Mouse (Mus musculus): Measurements from ENCODE around the gene Rps13.
"Not testable (repeated sequence)": the region's sequence is repeated elsewhere in the genome, so short reads cannot be mapped to it uniquely, and the experiment has no call there.

Gene Rps13

DNA sequence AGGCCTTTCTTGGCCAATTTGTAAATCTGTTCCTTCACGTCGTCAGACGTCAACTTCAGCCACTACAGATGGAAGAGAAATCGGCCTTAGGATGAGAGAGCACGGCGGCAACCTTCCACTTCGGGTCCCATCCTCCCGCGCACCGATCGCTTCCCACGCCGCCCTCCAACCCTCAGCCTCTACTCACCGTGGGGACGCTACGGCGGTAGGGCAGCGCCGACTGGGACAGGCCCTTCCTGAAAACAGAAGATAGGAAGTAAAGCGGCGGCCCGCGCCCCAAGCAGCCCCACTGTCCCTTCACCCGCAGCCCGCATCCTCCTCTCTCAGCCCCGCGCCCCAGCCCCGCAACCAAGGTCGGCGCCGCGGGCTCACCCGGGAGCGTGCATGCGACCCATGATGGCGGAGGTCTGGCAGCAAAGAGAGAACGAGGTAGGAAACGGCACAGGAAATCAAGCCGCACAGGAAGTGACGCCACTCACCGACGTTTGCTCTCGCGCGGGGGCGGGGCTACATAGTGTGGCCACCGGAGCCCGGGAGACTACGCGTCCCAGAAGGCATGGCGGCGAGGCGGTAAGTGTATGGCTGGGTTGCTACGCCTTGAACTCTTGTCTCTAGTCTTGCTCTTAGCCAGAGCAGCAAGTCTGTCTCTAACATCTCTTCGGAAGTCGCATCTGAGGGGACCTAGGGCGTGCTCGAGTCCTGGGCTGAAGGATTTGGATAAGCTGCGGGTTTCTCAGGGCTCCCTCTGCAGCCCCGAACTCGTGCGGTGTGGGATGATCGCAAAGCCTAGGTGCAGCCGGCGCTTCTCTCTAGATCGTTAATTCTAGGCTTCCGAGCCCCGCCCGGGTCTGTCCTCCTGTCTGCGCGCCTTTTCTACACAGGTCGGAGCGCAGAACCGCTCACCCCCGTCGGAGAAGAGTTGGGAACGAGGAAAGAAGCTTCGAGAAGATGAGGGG lies at the start of gene Rps13:
Gene Rps13, minus strand, starts transcription at position 483 of the 956 bp plus-strand sequence.
- peak; percentile 90 for DNase-seq (ENCODE audit: low read depth, low spot score)

DNA sequence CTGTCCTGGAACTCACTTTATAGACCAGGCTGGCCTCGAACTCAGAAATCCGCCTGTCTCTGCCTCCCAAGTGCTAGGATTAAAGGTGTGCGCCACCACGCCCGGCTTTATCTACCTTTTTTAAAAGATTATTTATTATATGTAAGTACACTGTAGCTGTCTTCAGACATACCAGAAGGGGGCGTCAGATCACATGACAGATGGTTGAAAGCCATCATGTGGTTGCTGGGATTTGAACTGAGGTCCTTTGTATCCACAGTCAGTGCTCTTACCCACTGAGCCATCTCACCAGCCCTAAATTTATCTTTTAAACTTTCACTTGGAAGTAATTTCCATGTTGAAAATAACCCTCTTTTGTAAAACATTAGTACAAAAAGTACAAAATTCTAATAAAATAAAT lies 45.2 kb upstream of the Rps13 start:
- DNase-seq (ENCODE audit: low read depth, low spot score): not testable (repeated sequence)

DNA sequence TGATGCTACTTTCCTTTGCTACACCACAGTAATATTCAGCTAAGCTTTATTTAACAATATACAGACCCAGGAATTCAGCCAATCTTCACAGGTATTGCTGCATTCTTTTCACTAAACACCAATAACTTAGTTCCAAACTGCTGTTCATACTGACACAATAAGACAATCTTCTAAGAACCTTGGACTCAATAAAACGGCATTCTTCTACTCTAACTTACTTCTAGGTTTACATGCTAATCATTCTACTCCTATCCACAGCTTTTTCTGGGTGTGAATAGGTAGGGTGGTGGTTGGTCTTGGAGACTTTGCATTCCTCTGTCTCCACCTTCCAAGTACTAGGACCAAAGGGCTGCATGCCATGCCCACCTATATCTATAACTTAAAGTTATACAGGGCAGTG lies 40.3 kb upstream of the Rps13 start:
- DNase-seq (ENCODE audit: low read depth, low spot score): no peak

DNA sequence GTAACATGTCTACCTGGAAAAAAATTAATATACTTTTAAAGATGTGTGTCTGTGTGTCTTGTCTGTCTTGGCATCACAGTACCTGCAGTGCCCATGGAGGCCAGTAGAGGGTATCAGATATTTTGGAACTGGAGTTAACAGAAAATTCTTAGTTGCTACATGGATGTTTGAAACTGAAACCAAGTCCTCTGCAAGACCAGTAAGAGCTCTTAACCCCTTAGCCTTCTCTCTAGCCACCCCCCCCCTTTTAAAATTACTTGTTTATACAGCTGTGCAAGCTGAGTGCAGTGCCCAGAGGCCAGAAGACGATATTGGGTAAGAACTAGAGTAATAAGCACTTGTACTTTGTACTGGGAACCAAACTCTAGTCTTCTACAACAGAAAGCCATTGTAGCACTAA lies 2.2 kb upstream of the Rps13 start:
- DNase-seq (ENCODE audit: low read depth, low spot score): peak; percentile 45

DNA sequence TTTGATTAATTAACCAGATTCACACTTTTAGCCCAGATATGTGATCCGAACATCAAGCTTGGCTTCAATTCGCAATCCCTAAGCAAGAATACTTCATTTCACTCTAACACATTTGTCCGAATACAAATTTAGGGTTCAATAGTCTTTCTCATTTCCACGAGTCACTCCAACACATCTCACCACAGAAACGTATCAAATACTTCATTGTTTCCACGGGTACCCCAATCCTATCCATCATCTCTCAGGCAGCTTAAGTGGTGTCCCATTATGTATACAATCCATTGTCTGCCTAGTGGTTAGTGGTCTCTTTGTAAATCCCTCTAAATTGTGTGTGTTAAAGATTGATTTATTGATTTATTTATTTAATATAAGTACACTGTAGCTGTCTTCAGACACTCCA lies 1.1 kb upstream of the Rps13 start:
- no peak for DNase-seq (ENCODE audit: low read depth, low spot score)

DNA sequence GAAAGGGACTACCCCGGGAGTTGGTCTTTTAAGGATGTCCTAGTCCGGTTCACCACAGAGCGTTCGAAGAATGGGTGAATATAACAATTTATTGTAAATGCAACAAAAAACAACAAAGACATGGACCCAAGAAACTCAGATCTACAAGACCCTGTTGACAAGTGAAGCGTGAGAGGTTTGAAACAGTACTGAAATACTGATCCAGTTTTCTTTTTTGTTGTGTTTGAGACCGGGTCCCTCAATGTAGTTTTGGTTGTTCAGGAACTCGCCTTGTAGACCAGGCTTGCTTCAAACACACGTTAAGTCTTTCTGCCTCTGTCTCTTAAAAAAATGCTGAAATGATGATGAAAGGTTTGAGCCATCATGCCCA lies 659 bp upstream of the Rps13 start:
- DNase-seq (ENCODE audit: low read depth, low spot score): no peak

DNA sequence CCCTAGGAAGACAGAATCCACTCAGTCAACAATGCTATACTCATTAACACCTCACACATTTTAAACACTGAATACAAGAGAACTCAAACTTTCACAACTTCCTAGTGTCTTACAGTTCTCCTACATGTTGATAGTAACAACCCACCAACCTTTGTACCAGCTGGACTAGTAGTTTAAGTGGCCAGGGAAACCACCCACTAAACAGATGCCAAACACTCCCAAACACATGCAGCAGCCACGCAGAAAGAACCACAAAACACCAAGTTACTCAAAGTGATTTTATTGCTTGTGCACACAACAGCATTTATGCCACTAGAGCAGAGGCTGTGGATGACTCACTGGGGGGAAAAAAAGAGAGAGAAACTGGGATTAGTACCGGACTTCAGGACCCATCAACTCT lies 2.7 kb downstream of the Rps13 start:
- DNase-seq (ENCODE audit: low read depth, low spot score): no peak

DNA sequence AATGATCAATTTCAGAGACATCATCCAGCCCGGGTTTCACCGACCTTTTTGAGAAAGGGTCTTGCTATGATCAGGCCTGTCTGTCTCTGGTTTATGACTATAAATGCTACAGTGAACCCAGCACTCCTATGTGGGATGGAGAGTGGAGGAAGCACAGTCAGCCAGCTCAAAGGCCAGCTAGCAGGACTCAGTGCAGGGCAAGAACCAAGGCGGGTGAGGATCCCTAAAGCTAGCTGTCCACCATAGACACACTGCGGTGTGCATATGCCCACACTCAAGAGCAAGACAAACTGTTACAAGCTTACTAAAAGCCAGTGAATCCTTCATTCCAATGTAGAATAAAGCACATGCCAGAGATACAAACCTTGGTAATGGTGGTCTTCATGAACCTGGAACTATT lies 4.1 kb downstream of the Rps13 start:
- DNase-seq (ENCODE audit: low read depth, low spot score): no peak

DNA sequence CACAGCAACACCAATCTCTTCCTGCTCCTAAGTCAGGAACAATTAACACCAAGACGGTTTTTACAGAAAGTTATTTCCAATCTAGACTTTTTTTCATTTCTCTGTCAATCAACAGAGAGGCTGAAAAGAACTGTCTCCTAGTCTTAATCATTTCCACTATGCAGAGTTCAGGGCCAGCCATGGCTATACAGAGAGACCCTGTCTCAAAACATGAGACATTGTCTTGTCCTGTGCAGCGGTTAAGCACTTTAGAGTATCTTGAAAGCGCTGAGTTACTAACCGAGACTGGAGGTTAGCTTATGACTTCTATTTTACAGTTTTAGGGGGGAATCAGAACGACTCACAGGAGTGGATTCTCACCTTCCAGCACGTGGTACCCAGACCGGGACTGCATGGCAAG lies 5.2 kb downstream of the Rps13 start:
- no peak for DNase-seq (ENCODE audit: low read depth, low spot score)

DNA sequence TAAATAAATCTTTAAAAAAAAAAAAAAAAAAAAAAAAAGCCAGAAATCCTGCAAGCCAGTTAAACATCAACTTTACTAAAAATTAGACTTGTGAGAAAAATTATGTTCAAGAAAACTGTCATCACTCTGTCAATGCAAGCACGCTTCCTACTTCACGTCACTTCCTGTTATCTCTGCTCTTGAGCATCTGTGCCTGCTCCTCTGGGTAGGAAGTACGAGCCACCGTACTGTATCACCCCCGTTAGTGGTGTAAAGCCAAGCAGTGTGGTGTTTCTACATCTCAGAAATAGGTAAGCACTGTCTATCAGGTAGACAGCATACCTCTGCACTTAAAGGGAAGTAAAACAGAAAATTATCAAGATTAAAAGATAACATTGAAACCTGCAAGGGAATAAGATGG lies 6.1 kb downstream of the Rps13 start:
- no peak for DNase-seq (ENCODE audit: low read depth, low spot score)

DNA sequence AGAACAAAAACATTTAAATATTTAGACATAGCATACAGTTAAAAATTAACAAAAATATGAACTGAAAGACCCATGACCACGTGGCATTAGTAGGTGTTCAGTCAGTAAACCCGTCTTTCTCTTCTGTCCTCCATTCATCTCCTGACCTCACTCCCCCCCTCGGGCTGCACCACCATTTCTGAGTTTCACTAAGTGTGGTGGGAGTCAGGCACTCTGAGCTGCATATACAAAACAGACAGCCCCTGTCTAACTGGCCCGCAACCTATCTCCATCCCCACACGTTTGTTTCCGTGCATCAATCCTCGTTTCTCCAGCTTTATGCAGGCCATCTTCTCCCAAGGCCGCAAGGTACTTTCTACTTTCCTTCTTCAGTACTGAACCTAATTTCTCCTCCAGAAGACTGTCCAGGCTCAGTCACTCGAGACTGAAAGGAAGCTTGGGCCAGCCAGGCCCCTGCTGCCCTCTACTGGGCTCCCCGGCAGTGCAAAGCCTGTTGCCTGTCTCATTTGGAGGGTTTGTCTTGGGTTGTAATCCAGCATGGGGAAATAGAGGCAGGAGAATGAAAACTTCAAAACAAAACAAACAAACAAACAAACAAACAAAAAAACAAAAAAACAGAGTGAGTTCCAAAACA lies 10.5 kb downstream of the Rps13 start:
- no peak for DNase-seq (ENCODE audit: low read depth, low spot score)

DNA sequence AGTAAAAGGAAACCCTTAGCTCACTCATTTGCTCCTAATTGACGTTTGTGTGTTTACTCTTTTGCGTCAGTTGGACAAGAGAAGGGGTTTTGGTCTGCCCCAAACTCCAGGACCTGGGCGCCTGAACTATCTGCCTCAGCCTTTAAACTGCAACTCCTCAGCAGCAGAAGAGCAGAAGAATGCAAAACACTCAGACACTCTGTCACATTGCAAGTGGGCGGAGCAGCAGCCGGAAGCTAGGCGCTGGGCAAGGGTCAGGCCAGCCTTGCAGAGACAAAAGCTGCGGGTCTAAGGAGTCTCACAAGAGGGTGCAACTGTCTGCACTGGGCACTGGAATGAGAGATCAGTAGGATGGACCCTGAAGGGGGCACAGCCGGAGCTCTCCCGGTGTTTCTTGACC lies 24.5 kb downstream of the Rps13 start:
- no peak for DNase-seq (ENCODE audit: low read depth, low spot score)

DNA sequence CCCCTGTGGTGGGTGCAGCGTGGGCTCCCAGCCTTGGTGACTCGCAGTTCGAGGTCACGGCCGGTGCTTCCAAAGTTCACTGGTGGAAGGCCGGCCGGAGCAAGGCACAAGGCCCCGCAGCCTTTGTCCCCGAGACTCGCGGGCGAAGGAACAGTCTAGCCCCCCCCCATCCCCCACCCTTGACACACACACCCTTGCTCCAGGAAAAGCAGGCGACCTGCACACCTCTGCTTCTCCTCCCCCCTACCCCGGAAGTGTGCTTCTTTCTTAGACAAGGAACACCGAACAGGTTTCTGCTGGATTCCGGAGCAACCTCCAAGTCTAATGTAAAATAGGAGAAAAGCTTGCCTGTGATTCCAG lies 25.4 kb downstream of the Rps13 start:
- DNase-seq (ENCODE audit: low read depth, low spot score): no peak

DNA sequence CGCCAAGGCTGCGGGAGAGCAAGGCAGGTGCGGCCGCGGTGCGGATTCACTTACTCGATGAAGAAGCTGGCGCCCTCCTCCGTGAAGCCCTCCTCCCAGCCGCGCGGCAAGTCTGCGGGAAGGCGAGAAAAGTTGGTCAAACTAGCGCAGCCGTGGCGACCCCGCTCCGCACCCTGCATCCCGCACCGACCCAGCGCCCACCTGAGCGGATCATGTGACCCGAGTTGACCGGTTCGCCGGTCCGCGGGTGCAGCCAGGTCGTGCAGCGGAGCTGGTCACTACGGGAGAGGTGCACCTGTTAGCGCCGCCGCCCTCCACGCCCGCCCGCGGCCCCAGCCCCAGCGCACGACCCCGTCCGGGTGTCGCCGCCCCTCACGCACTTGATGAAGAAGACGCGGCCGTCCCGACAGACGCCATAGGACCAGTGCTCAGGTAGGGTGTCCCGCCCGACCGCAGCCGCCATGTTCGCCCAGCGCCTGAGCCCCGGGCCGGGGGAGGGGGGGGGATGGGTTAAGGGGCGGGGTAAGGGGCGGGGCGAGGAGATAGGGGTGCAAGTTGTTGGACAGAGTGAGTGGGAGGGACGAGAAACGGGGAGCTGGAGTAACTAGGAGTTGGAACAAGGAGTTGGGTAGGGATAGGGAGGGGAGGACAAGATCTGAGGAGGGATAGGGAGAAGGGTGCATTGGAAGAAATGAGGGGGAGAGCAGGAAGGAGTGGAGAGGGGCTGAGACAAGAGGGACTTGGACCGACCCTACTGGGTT lies 25.9 kb downstream of the Rps13 start, which contains the start of gene Plekha7:
Gene Plekha7, minus strand, starts transcription at position 506 of the 761 bp plus-strand sequence.
- no peak for DNase-seq (ENCODE audit: low read depth, low spot score)

DNA sequence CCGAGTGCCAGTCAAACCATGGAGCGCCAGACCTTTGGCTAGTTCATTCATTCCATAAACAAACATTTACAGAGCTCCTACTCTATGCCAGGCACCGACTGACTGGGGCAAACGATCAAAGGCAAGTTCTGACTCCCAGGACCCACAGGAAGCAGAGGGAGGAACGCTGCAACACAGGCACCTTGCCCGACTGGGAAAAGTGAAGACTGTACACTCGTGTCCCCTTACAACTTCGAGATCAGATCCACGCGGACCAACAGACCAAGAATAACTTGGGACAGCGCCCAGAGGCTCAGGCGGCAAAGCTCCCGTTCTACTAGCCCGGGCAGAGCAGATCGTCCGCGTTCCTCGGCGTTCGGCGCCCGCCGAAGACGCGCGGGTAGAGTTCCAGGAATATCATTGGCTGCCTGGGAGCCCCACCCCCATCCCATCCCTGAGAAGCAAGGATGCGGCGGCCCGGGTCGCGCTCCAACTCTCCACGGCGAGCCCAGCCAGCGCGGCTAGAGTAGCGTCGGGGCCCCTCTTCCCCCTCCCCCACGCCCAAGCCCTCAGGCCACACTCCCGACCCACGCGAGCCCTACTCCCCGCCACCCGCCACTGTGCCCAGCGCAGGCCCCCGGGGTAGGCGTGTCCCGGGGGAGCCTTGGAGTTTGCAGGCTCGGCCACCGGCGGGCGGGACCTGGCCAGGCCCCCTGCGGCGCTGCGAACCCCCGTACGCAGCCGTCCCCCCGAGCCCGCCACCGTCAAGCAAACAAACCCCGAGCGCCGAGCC lies 26.7 kb downstream of the Rps13 start:
- DNase-seq (ENCODE audit: low read depth, low spot score): peak; percentile 23

DNA sequence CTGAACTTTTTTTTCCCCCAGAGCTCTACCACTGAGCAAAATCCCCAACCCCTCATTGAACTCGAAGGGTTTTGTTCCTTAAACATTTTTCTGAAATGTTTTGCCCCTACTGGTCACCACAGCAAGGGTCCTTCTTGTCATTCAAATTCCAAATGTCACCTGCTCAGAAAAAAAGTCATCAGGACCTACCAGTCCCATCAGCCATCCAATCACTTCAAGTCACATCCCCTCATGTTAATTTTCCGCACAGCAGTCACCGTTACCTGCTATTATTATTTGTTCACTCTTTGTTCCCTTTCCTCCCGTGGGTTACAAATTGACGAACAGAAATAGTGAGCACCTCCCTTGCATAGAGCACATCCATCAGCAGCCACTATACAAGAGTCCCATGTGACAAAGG lies 27.4 kb downstream of the Rps13 start:
- no peak for DNase-seq (ENCODE audit: low read depth, low spot score)

DNA sequence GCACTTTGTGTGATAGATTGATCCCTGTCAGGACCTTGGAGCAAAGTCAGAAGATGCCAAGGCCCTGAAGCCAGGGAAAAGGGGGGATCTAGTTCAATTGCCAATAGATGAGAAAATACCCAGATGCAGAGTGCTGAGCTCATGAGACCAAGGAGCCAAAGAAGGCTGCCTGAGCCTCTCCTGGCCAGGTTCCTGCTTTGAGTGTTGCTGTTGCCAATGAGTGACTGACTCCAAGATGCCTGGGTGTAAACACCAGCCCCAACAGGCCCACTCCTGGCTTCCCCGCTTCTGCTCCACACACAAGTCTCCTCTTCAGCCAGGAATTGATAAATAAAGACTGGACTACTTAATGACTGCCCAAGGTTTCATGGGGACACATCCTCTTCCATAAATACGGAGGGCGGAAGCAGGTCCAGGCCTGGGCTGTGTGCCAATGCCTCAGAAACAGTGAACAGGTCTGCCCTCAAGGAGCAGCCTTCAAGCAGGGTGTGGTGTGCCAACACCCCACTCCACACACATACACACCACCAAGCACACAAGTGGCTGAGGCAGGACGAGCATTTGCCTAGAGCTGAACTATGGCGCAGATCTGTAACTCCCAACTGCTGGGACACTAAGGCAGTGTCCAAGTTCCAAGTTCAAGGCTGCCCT lies 32.2 kb downstream of the Rps13 start:
- peak; percentile 61 for DNase-seq (ENCODE audit: low read depth, low spot score)

DNA sequence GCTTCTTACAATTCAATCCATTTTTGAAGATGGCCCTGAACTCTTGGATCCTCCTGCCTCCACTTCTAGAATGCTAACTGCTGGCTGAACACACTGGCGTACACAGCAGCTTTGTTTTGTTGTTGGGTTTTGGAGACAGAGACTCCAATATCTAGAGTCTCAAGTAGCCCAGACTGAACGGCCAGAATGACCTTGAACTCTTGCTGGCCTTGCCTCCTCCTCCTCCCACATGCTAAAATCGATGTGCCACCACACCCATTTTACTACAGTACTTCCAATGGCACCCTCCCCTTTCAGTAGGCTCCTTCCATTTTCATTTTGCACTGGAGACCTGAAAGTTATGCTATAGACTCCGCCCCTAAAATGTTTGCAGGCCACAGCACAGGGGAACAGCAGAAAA lies 32.9 kb downstream of the Rps13 start:
- no peak for DNase-seq (ENCODE audit: low read depth, low spot score)

DNA sequence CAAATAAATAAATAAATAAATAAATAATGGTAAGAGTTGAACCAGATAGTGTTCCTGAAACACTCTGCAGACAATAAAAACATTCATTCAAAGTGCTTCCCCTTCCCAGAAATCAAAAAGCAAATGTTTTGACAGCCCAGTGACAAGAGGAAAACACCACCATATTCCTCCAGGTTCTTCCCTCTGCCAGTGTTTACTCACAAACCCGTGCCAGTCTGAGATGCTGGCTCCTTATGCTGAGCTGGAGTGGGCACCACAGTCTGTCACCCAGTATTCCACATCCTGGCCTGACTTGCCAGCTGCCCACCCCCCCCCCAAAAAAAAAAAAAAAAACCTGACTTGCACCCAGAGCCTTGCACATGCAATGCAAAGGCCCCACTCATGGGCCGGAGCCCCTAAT lies 35.1 kb downstream of the Rps13 start:
- no peak for DNase-seq (ENCODE audit: low read depth, low spot score)

DNA sequence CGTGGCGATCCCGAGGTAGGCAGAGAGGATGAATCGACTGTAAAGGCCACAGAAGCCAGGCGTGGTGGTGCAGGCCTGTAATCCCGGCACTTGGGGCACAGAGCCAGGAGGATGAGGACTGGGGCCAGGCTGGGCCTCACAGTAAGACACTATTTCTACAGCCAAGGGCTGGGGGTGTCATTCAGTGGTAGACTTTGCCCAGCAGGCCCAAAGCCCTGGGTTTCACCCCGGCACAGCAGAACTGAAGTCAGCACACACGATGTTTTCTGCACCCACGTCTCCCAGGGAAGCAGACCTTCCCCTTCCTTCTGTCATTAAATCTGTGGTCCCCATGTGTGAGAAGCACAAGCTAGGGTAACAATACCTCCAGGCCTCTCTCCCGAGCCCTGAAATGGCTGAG lies 35.6 kb downstream of the Rps13 start:
- no peak for DNase-seq (ENCODE audit: low read depth, low spot score)

DNA sequence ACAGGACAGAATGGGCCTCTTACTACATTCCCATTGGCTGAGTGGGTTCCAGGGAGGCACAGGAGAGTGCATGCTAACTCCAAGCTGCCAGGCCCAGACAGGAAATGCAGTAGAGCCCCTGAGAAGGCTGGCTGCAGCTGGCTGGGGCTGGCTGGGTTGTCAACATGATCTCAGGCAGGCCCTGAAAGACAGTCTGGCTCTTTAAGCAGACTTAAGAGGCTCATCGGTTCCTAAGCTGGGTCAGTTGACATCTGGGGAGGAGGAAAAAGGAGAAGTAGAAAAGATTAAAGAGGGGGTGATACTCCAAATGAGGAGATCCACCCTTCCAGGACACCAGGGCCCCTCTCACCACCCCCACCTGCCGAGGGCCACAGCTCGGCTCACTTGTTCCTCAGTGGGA lies 39.0 kb downstream of the Rps13 start:
- no peak for DNase-seq (ENCODE audit: low read depth, low spot score)

Data from skeletal muscle tissue, adult 2 months (tissue).